Mouse (Mus musculus) lung, postnatal 10 days (tissue): Measurements from ENCODE around the gene C1qa.
A peak's percentile ranks its signal among the peaks of the same experiment; 100 is the strongest.

Experiments
- DNase-seq: peaks from one replicate; pipeline ENCODE4 v3.0.0; 2021

The C1qa gene

DNA sequence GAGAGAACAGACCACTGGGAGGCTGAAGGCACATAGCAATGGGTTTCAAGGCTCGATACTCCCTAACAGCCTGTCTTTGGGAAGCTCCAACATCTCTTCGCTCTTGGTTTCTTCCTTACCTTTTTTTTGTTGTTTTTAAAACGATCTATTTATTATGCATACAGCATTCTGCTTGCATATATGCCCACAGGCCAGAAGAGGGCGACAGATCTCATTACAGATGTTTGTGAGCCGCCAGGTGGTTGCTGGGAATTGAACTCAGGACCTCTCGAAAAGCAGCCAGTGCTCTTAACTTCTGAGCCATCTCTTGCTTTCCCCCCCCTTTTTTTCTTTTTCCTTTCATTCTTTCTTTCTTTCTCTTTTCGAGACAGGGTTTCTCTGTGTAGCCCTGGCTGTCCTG, 551 bp upstream of the C1qa start:
- no peak for DNase-seq

- no peak for DNase-seq
Observed at GRCm38 (mm10) chr4:136898084-136898598, 462 bp downstream of the C1qa start.

GRCm38 (mm10) chr4:136896461-136896860, 2.1 kb downstream of the C1qa start:
- DNase-seq = no peak

GRCm38 (mm10) chr4:136895861-136896260, 2.7 kb downstream of the C1qa start:
- DNase-seq = no peak

GRCm38 (mm10) chr4:136894821-136895220, 3.8 kb downstream of the C1qa start:
- no peak for DNase-seq

GRCm38 (mm10) chr4:136893691-136894543, 4.7 kb downstream of the C1qa start:
- peak; percentile 16 for DNase-seq

GRCm38 (mm10) chr4:136892811-136893210, 5.8 kb downstream of the C1qa start, which contains the start of gene C1qc:
C1qc (minus strand) TSS chr4:136893065.
- DNase-seq = no peak

DNA sequence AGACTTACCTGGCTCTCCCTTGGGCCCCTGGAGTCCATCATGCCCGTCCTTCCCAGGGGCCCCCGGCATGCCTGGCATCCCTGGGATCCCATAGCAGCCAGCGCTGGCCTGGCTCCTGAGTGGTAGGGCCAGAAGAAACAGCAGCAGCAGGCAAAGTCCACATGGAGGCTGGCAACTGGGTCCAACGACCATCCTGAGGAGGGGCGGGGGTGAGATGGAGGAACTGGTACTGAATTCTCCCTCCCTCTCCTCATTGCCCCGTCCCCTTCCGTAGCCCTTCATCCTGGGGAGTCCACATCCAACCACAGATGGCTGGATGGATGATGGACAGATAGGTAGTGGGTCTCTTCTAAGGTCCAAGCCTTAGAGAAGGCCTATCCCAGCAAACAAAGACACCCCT, 6.2 kb downstream of the C1qa start:
- no peak for DNase-seq

- no peak for DNase-seq
Observed at GRCm38 (mm10) chr4:136891115-136891514, 7.5 kb downstream of the C1qa start.

DNA sequence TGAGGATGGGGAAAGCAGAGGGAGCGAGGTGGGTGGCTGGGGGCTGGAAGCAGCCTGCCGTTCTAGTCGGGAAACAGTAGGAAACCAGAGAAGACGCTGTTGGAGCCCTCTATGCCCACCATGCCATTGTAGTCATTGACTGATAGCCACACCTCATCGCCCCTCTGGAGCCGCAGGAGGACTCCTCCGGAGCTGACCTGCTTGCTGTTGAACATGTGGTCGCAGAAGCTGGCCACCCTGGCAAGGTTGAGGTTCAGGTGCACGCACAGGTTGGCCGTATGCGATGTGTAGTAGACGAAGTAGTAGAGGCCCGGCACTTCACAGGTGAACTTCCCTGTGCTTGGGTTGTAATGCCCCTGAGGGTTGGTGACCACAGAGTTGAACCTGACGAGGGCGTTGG, 8.6 kb downstream of the C1qa start:
- no peak for DNase-seq

DNA sequence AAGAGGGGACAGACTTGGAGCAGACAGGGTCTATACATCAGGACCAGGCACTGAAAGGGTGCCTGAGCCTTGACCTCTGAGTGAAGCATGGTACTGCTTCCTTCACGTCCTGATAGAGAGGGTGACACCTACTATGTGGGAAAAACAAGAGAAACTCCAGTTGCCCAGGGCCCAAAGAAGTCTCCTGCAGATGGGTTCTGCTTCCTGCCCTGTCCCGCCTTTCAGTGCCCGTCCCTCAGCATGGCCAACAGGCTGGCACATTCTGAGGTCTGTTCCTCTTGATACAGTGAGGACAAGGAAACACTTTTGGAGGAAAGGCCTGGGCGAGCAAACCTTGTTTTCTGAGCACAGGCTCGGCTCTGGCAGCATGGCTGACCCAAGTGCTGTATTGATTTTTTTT, 10.9 kb downstream of the C1qa start:
- no peak for DNase-seq

DNA sequence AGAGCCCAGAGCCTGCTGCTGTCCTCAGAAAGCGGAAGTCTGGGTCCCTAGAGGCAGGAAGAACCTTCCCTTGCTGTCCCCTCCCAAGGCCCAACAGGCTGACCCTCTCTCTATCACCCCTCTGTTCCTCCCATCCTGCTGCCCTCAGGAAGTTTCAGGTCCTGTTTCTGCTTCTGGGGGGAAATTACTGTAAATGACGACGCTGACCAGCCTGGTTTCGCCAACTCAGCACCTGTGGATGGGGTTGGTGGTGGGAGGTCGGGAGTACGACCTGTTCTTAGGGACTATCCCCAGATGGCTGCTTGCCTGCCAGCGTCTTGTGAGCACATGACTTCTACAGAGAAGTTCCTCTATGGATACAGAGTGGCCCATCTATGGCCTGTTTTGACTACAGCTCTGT, 12.5 kb downstream of the C1qa start, which contains the start of gene C1qb:
Gene C1qb, minus strand, starts transcription at position 87 of the 400 bp plus-strand sequence.
- DNase-seq = no peak

GRCm38 (mm10) chr4:136878601-136879000, 20.0 kb downstream of the C1qa start:
- peak; percentile 17 for DNase-seq

GRCm38 (mm10) chr4:136878171-136878570, 20.4 kb downstream of the C1qa start:
- no peak for DNase-seq

- peak; percentile 47 for DNase-seq
Observed at GRCm38 (mm10) chr4:136876971-136877370, 21.6 kb downstream of the C1qa start.

DNA sequence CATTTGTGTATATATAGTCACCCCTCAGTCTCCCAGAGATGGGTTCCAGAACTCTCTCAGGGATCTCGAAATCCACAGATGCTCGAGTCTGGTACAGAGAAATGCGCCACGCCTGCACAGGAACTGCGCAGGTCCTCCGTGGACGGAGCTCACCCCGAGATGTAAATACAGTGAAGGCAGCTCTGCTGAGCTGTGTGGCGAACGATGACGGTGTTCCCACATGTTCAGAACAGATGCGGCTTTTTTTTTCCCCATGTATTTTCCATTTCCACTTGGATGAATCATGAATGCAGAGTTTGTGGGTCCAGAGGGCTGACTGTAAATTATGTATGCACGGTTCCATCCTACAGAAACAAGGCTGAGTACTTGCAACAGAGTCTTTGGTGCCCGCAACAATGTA, 23.6 kb downstream of the C1qa start:
- DNase-seq = no peak

- DNase-seq = no peak
Observed at GRCm38 (mm10) chr4:136868371-136868770, 30.2 kb downstream of the C1qa start.

- peak; percentile 45 for DNase-seq
Observed at GRCm38 (mm10) chr4:136867690-136868345, 30.8 kb downstream of the C1qa start.

- DNase-seq = no peak
Observed at GRCm38 (mm10) chr4:136865531-136865930, 33.1 kb downstream of the C1qa start.

- DNase-seq = no peak
Observed at GRCm38 (mm10) chr4:136864751-136865470, 33.7 kb downstream of the C1qa start.

GRCm38 (mm10) chr4:136863517-136863916, 35.1 kb downstream of the C1qa start:
- DNase-seq = no peak

DNA sequence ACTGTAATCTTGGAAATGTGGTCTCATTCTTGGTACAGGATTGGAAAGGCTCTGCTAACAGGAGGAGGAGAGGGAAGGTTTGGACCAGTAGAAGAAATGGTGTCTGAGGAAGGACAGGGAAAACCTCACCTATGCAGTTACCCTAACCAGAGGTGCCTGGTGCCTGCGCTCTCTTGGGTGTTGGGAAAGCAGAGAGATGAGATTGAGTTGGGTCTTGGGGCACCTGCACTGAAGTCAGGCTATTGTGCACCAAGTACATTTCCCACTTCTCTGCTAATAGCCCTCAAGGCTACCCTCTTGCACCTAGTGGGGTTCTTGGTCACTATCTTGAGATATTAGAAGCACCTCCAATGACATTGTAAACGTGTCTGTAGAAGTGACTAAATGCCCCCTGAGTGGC, 36.2 kb downstream of the C1qa start:
- no peak for DNase-seq

GRCm38 (mm10) chr4:136861806-136862205, 36.8 kb downstream of the C1qa start:
- no peak for DNase-seq
